Mouse (Mus musculus): ENCODE results near the gene Babam2. TPM values are rescaled to one million over a fixed set of nuclear protein-coding genes. Genes with fewer than 3 reads are reported as not detected.

Babam2 gene
- polyA plus RNA-seq, 2 experiments: 15.3 to 21.2 TPM

DNA sequence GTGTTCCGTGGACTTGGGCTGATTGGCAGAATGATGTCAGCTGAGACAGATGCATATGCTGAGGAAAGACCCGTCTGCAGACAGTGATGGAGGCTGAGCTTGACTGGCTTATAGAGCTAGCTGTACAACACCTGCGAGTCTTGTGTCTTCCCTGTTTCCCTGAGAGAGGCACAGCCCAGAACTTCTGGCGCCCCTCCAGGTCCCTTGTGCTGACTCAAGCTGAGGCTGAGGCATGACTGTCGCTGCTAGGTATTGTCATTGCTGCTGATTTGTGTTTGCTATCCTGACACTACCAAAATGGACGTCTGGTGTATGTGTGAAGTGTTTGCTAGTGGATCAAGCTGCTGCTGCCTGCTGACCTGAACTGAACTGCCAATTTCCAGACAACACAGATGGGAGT lies 27.0 kb downstream of the Babam2 start:
- peaks cover 0 to 5% of the 10 kb centered on the region in 2 experiments; a peak in 1 of 4 replicates for H3K4me1 ChIP-seq (replicated peaks; ENCODE audit: control insufficient read depth in 2 of 2, insufficient read depth in 2 of 2, low read length in 1 of 2)
- no peak overlapping the region for H3K4me2 ChIP-seq (ENCODE audit: low read depth)
- H3K4me3 ChIP-seq (ENCODE audit: insufficient read depth in 1 of 2, low read depth in 2 of 2, low read length in 2 of 2): no peak overlapping the region
- no peak overlapping the region for H3K27ac ChIP-seq
- no peaks in the 10 kb centered on the region for H3K27me3 ChIP-seq (ENCODE audit: control insufficient read depth, insufficient read depth, low read length)
- no peaks in the 10 kb centered on the region for H3K36me3 ChIP-seq (replicated peaks; ENCODE audit: control insufficient read depth, insufficient read depth, low read depth)
- 61% methylated on average over 6 of the region's 6 CpGs for WGBS (ENCODE audit: insufficient replicate concordance)
- H3K9me3 ChIP-seq (ENCODE audit: control insufficient read depth, low read length): no peaks in the 10 kb centered on the region
- ATAC-seq (ENCODE audit: insufficient read depth) (no peak), DNase-seq (ENCODE audit: low read depth in 3 of 3, low spot score in 3 of 3) (no peak)
- TF ChIP-seq CTCF (IDR thresholded peaks at IDR 0.05; ENCODE audit: low read depth) (no peak), EP300 (IDR thresholded peaks at IDR 0.05; ENCODE audit: low read depth) (no peak)
- H3K9ac ChIP-seq (replicated peaks): no peak overlapping the region

DNA sequence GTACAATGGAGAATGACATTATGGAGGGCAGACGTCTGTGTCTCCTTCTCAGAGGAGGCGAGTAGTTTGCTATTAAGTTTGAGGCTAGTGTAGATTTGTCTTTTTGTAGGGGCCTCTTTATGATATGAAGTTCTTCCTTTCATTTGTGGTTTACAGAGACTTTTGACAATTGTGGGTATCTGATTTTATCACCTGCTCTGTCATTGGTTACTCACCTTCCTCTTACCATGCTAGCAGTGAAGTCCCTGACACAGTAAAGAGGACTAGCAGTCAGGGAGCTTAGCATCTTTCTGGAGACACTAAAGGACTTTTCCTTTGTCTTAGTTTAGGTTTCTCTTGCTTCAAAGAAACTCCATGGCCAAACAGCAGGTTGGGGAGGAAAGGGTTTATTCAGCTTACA lies 28.4 kb downstream of the Babam2 start:
- H3K36me3 ChIP-seq (replicated peaks; ENCODE audit: control insufficient read depth, insufficient read depth, low read depth): no peaks in the 10 kb centered on the region
- H3K27me3 ChIP-seq (ENCODE audit: control insufficient read depth, insufficient read depth, low read length): no peaks in the 10 kb centered on the region
- no peak overlapping the region for H3K4me3 ChIP-seq (ENCODE audit: insufficient read depth in 1 of 2, low read depth in 2 of 2, low read length in 2 of 2)
- H3K27ac ChIP-seq: no peak overlapping the region
- 58% methylated on average over 2 of the region's 2 CpGs for WGBS (ENCODE audit: insufficient replicate concordance)
- no peaks in the 10 kb centered on the region for H3K9me3 ChIP-seq (ENCODE audit: control insufficient read depth, low read length)
- H3K4me1 ChIP-seq (replicated peaks; ENCODE audit: control insufficient read depth in 2 of 2, insufficient read depth in 2 of 2, low read length in 1 of 2): peaks cover 0 to 5% of the 10 kb centered on the region in 2 experiments; a peak in 1 of 4 replicates
- no peak overlapping the region for H3K9ac ChIP-seq (replicated peaks)
- H3K4me2 ChIP-seq (ENCODE audit: low read depth): no peak overlapping the region
- no peak for ATAC-seq (ENCODE audit: insufficient read depth)
- DNase-seq (ENCODE audit: low read depth in 3 of 3, low spot score in 3 of 3): no peak
- TF ChIP-seq EP300 (IDR thresholded peaks at IDR 0.05; ENCODE audit: low read depth) (no peak), CTCF (IDR thresholded peaks at IDR 0.05; ENCODE audit: low read depth) (no peak)

DNA sequence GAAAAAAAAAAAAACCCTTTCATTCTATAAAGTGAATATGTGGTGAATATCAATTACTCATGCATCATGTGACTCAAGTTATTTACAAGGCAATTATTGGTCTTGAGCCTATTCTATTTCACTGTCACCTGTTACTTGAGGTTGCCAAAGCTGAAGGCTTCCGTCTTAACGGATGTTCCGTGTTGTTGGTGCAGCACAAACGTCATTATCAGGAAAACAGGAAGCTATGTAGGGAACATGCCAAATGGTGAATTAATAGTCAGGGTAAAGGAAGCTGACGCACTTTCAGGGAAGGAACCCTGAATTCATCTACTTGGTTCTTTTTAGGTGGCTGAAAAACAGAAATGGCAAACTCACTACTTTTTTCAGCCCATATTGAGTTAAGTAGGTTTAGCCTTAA lies 30.0 kb downstream of the Babam2 start:
- no peak overlapping the region for H3K27ac ChIP-seq
- H3K4me1 ChIP-seq (replicated peaks; ENCODE audit: control insufficient read depth in 2 of 2, insufficient read depth in 2 of 2, low read length in 1 of 2): peaks cover 0 to 5% of the 10 kb centered on the region in 2 experiments; a peak in 1 of 4 replicates
- no peaks in the 10 kb centered on the region for H3K9me3 ChIP-seq (ENCODE audit: control insufficient read depth, low read length)
- H3K27me3 ChIP-seq (ENCODE audit: control insufficient read depth, insufficient read depth, low read length): no peaks in the 10 kb centered on the region
- no peak overlapping the region for H3K4me3 ChIP-seq (ENCODE audit: insufficient read depth in 1 of 2, low read depth in 2 of 2, low read length in 2 of 2)
- no peaks in the 10 kb centered on the region for H3K36me3 ChIP-seq (replicated peaks; ENCODE audit: control insufficient read depth, insufficient read depth, low read depth)
- ATAC-seq (ENCODE audit: insufficient read depth) (no peak), DNase-seq (ENCODE audit: low read depth in 3 of 3, low spot score in 3 of 3) (no peak)
- 24% methylated on average over 5 of the region's 5 CpGs for WGBS (ENCODE audit: insufficient replicate concordance)
- H3K9ac ChIP-seq (replicated peaks): no peak overlapping the region
- TF ChIP-seq CTCF (IDR thresholded peaks at IDR 0.05; ENCODE audit: low read depth) (no peak), EP300 (IDR thresholded peaks at IDR 0.05; ENCODE audit: low read depth) (no peak)
- H3K4me2 ChIP-seq (ENCODE audit: low read depth): no peak overlapping the region

DNA sequence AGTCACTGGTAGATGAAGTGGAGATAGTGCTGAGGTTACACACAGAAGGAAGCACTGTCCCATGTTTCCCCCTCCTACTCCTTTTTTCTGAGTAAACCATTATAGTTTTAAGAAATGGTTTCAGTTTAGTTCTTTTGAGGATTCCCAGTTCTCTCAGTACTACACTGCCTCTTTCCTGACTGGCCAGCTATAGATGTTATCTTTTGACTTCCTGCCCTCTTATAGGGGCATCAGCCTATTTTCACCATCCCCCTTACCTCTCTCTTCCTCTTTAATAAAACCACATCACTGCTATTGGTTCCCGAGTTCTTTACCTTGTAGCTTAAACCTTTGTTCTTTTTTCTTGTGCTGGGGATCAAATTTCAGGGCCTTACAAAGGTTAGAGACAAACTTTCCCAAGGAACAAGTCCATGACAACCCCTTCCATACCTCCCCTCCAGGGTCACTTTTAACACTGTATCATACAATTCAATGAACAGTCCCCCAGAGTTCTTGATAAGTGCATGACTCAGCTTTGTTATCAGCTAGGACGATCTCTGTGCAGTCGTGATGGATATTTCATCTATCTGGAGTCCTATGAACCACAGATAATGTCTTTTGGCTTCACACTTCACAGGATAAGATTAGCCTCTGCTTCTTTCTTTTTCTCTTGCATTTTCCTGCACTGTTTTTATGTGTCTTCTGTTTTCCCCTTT lies 35.3 kb downstream of the Babam2 start:
- WGBS (ENCODE audit: insufficient replicate concordance): 7% methylated on average over 3 of the region's 3 CpGs
- Histone ChIP-seq H3K36me3 (replicated peaks; ENCODE audit: control insufficient read depth, insufficient read depth, low read depth) (no peaks in the 10 kb centered on the region), H3K27ac (no peak overlapping the region), H3K4me1 (replicated peaks; ENCODE audit: control insufficient read depth in 2 of 2, insufficient read depth in 2 of 2, low read length in 1 of 2) (peaks cover 4% of the 10 kb centered on the region in 2 experiments; a peak in 3 of 4 replicates), H3K9me3 (ENCODE audit: control insufficient read depth, low read length) (no peaks in the 10 kb centered on the region), H3K4me3 (ENCODE audit: insufficient read depth in 1 of 2, low read depth in 2 of 2, low read length in 2 of 2) (no peak overlapping the region), H3K27me3 (ENCODE audit: control insufficient read depth, insufficient read depth, low read length) (no peaks in the 10 kb centered on the region), H3K9ac (replicated peaks) (no peak overlapping the region), H3K4me2 (ENCODE audit: low read depth) (no peak overlapping the region)
- ATAC-seq (ENCODE audit: insufficient read depth) (no peak), DNase-seq (ENCODE audit: low read depth in 3 of 3, low spot score in 3 of 3) (no peak)
- TF ChIP-seq CTCF (IDR thresholded peaks at IDR 0.05; ENCODE audit: low read depth) (no peak), EP300 (IDR thresholded peaks at IDR 0.05; ENCODE audit: low read depth) (no peak)

DNA sequence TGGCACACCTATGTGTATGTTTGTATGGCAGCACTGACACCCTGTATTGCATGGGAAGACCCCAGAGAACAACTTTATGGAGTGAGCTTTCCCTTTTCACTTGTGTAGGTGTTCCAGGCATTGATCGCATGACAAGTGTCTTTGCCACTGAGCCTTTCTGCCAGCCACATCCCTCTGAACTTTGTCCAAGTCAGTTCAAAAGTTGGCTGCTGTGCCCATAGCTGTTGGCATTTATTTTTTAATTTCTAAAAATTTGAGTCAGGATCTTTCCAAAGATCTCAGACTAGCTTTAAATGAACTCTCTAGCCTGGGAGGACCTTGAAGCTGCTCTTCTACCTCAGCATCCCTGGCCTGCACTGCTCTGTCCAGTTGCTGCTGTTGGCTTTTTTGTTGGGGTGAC lies 44.4 kb downstream of the Babam2 start:
- 68% methylated on average over 1 of the region's 1 CpGs for WGBS (ENCODE audit: insufficient replicate concordance)
- Histone ChIP-seq H3K36me3 (replicated peaks; ENCODE audit: control insufficient read depth, insufficient read depth, low read depth) (no peaks in the 10 kb centered on the region), H3K4me2 (ENCODE audit: low read depth) (no peak overlapping the region), H3K4me1 (replicated peaks; ENCODE audit: control insufficient read depth in 2 of 2, insufficient read depth in 2 of 2, low read length in 1 of 2) (peaks cover 0 to 3% of the 10 kb centered on the region in 2 experiments; a peak in 1 of 4 replicates), H3K27ac (no peak overlapping the region), H3K9me3 (ENCODE audit: control insufficient read depth, low read length) (no peaks in the 10 kb centered on the region), H3K4me3 (ENCODE audit: insufficient read depth in 1 of 2, low read depth in 2 of 2, low read length in 2 of 2) (no peak overlapping the region), H3K27me3 (ENCODE audit: control insufficient read depth, insufficient read depth, low read length) (no peaks in the 10 kb centered on the region), H3K9ac (replicated peaks) (no peak overlapping the region)
- TF ChIP-seq EP300 (IDR thresholded peaks at IDR 0.05; ENCODE audit: low read depth) (no peak), CTCF (IDR thresholded peaks at IDR 0.05; ENCODE audit: low read depth) (no peak)
- DNase-seq (ENCODE audit: low read depth in 3 of 3, low spot score in 3 of 3): no peak
- no peak for ATAC-seq (ENCODE audit: insufficient read depth)
